Mouse (Mus musculus) fat pad, adult 2 months (tissue): ENCODE results near the gene Mboat2.

ENCODE experiments used
- DNase-seq: peaks from one replicate; pipeline ENCODE4 v3.0.0-alpha.2; 2011; ENCODE audit warnings: low read depth, low spot score; ENCODE audit errors: extremely low read depth

Gene Mboat2

GRCm38 (mm10) chr12:24830766-24831152 is at the start of gene Mboat2:
Mboat2 (plus strand) TSS chr12:24830879.
- DNase-seq = no peak

GRCm38 (mm10) chr12:24783735-24784134 is 46.9 kb upstream of the Mboat2 start:
- DNase-seq = no peak

- no peak for DNase-seq
Observed at GRCm38 (mm10) chr12:24785882-24786281, 44.8 kb upstream of the Mboat2 start.

- no peak for DNase-seq
Observed at GRCm38 (mm10) chr12:24786316-24786715, 44.4 kb upstream of the Mboat2 start.

- no peak for DNase-seq
Observed at GRCm38 (mm10) chr12:24789659-24790058, 41.0 kb upstream of the Mboat2 start.

GRCm38 (mm10) chr12:24811230-24811629 is 19.4 kb upstream of the Mboat2 start:
- no peak for DNase-seq

GRCm38 (mm10) chr12:24811906-24812305 is 18.8 kb upstream of the Mboat2 start:
- no peak for DNase-seq

GRCm38 (mm10) chr12:24822831-24823230 is 7.8 kb upstream of the Mboat2 start:
- DNase-seq = no peak

GRCm38 (mm10) chr12:24823636-24824354 is 6.9 kb upstream of the Mboat2 start:
- DNase-seq = no peak

GRCm38 (mm10) chr12:24830086-24830485 is 593 bp upstream of the Mboat2 start:
- DNase-seq = no peak

GRCm38 (mm10) chr12:24831153-24831963 is 679 bp downstream of the Mboat2 start:
- no peak for DNase-seq

- DNase-seq = no peak
Observed at GRCm38 (mm10) chr12:24831964-24832427, 1.3 kb downstream of the Mboat2 start.

- no peak for DNase-seq
Observed at GRCm38 (mm10) chr12:24832438-24832837, 1.8 kb downstream of the Mboat2 start.

GRCm38 (mm10) chr12:24837947-24838346 is 7.3 kb downstream of the Mboat2 start:
- DNase-seq = no peak

- DNase-seq = no peak
Observed at GRCm38 (mm10) chr12:24841115-24841879, 10.6 kb downstream of the Mboat2 start.

GRCm38 (mm10) chr12:24842299-24842910 is 11.7 kb downstream of the Mboat2 start:
- DNase-seq = no peak

GRCm38 (mm10) chr12:24843395-24844072 is 12.9 kb downstream of the Mboat2 start:
- no peak for DNase-seq

GRCm38 (mm10) chr12:24845344-24845743 is 14.7 kb downstream of the Mboat2 start:
- no peak for DNase-seq

GRCm38 (mm10) chr12:24848107-24848506 is 17.4 kb downstream of the Mboat2 start:
- no peak for DNase-seq

- no peak for DNase-seq
Observed at GRCm38 (mm10) chr12:24857354-24857753, 26.7 kb downstream of the Mboat2 start.
